Mouse (Mus musculus): ENCODE results near the gene Exoc3l. TPM values are rescaled to one million over a fixed set of nuclear protein-coding genes. Genes with fewer than 3 reads are reported as not detected.

The Exoc3l gene
- polyA plus RNA-seq, 1 experiment from 2014 or later = 11.5 TPM

DNA sequence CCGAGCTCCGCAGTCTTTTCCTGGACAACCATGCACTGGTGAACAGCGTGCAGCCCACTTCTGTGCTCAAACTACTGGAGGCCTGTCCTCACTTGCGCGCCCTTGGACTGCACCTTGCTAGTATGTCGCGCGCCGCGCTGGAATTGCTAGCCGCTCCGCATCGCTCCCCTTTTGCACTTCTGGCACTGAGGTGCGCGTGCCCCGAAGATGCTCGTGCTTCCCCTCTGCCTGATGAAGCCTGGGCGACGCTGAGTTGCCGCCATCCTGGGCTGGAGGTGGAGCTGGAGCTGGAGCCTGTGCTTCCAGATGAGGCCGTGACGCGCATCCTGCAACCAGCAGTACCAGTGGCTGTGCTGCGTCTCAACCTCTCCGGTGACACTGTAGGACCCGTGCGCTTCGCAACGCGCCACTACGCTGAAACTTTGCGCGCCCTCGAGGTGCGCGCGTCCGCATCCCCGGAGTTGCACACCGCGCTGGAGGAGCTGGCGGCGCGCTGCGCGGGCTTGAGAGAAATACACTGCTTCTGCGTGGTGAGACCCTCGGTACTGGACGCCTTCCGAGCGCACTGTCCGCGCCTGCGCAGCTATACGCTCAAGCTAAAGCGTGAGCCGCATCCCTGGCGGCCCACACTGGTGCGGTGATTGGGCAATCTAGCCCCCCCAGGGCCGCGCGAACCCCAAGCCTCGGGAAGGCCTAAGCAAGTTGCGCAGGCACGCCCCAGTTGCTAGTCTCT is 27.4 kb downstream of the Exoc3l start:
- peaks cover 5% of the 10 kb centered on the region for H3K9me3 ChIP-seq
- peak; percentile 71 for DNase-seq (ENCODE audit: extremely low spot score, low spot score)
- WGBS = under 1% methylated on average over 65 of the region's 65 CpGs

GRCm38 (mm10) chr8:105266775-105267174 is 29.1 kb downstream of the Exoc3l start:
- 7% methylated on average over 13 of the region's 13 CpGs for WGBS
- no peaks in the 10 kb centered on the region for H3K36me3 ChIP-seq (replicated peaks)
- H3K4me3 ChIP-seq = no peak overlapping the region; the same call in 1 of the 2 replicates
- peaks cover 7% of the 10 kb centered on the region for H3K9me3 ChIP-seq
- H3K27me3 ChIP-seq (ENCODE audit: poor library complexity, severe bottlenecking) = peaks cover 100% of the 10 kb centered on the region
- peaks cover 58% of the 10 kb centered on the region for H3K4me1 ChIP-seq
- H3K27ac ChIP-seq = no peak overlapping the region
- no peak for DNase-seq (ENCODE audit: extremely low spot score, low spot score)

More for the DNA sequence above, 27.4 kb downstream of the Exoc3l start:
- peak overlapping the region; percentile 57 for H3K4me3 ChIP-seq
- H3K27ac ChIP-seq = no peak overlapping the region
- H3K27me3 ChIP-seq (ENCODE audit: poor library complexity, severe bottlenecking) = peaks cover 100% of the 10 kb centered on the region
- H3K36me3 ChIP-seq (replicated peaks) = no peaks in the 10 kb centered on the region
- H3K4me1 ChIP-seq = peaks cover 59% of the 10 kb centered on the region

DNA sequence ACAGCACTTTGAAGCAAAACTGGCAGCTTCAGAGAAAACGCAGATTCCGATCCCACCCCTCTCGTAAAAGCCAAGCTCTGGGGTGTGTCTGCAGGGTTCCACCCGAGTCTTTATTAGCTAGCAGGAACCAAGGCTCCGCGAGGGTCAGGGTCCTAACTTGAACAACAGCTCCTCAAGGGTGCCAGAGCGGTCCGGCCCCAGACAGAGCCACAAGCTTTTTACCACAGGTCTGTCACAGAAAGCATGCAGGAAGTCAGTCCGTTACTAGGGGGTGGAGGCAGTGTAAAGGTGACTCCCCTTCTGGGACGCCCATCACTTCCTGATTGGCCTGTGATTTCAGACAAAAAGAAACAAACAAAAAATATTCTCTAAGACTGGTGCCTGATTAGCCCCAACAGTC is 30.8 kb downstream of the Exoc3l start:
- Histone ChIP-seq H3K27ac (no peak overlapping the region), H3K4me1 (peaks cover 43% of the 10 kb centered on the region), H3K36me3 (replicated peaks) (no peaks in the 10 kb centered on the region), H3K4me3 (peak overlapping the region; percentile 62), H3K27me3 (ENCODE audit: poor library complexity, severe bottlenecking) (peaks cover 100% of the 10 kb centered on the region), H3K9me3 (peaks cover 11% of the 10 kb centered on the region)
- no peak for DNase-seq (ENCODE audit: extremely low spot score, low spot score)
- WGBS = 16% methylated on average over 10 of the region's 10 CpGs

DNA sequence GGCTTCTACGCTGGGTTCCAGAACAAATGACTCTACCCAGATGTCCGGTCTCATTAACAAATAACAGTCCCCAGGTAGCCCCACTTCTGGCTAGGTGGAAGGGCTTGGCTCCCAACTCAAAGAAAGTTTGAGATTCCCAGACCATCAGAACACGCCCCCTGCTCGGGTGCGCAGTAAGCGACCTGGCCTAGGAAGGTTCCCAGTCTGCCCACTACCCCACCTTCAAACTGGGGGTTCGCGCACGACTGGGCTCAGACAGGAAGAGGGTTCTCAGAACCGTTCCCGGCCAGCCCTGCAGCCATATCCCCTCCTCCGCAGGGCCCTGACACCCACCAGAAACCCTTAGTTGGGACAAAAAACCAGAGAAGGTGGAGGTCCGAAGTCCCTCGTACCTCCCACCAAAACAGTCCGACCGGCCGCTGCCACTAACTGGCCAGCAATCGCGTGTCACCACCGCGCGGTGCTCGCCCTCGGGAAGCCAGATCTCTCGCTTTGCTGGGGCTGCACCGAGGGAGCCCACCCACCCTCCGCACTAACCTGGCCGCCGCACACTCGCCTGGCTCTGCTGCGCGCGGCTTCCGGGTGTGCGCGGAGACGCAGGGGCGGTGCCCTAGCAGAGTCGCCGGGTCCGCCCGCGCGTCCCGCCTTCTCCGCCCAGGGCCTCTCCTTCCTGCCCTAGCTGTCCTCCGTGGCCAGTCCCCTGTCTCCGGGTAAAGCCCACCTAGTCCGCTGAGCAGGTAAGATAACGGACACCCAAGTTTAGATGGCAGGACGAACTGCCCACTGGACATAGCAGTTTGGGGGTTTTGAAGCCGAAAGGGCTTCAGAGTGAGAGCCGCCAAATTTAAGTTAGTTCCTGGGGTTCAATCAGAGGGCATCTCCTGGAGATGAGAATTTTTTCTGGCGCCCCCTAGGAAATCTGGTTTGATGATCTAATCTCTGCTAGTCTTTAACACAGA is 31.6 kb downstream of the Exoc3l start, which contains the start of the genes Tradd and Fbxl8:
TSS of gene Tradd (minus strand) at position 586 of the 959 bp plus-strand sequence.
TSS of gene Fbxl8 (plus strand) at position 625 of the 959 bp plus-strand sequence.
- Histone ChIP-seq H3K27me3 (ENCODE audit: poor library complexity, severe bottlenecking) (peaks cover 100% of the 10 kb centered on the region), H3K4me1 (peaks cover 41% of the 10 kb centered on the region), H3K27ac (peak within 1 kb of the TSS; percentile 27; the same call in 1 of the 2 replicates), H3K36me3 (replicated peaks) (no peaks in the 10 kb centered on the region), H3K9me3 (peaks cover 11% of the 10 kb centered on the region), H3K4me3 (peak within 1 kb of the TSS; percentile 62)
- DNase-seq (ENCODE audit: extremely low spot score, low spot score) = peak; percentile 69
- WGBS = 1% methylated on average over 54 of the region's 54 CpGs

GRCm38 (mm10) chr8:105263244-105263912 is 32.5 kb downstream of the Exoc3l start:
- peak overlapping the region; percentile 62; the same call in 1 of the 2 replicates for H3K4me3 ChIP-seq
- no peak for DNase-seq (ENCODE audit: extremely low spot score, low spot score)
- no peaks in the 10 kb centered on the region for H3K36me3 ChIP-seq (replicated peaks)
- 38% methylated on average over 16 of the region's 16 CpGs for WGBS
- peaks cover 11% of the 10 kb centered on the region for H3K9me3 ChIP-seq
- peaks cover 41% of the 10 kb centered on the region for H3K4me1 ChIP-seq
- H3K27me3 ChIP-seq (ENCODE audit: poor library complexity, severe bottlenecking) = peaks cover 100% of the 10 kb centered on the region
- H3K27ac ChIP-seq = no peak overlapping the region

- peaks cover 32% of the 10 kb centered on the region for H3K4me1 ChIP-seq
- H3K4me3 ChIP-seq = no peak overlapping the region
- peaks cover 100% of the 10 kb centered on the region for H3K27me3 ChIP-seq (ENCODE audit: poor library complexity, severe bottlenecking)
- H3K36me3 ChIP-seq (replicated peaks) = no peaks in the 10 kb centered on the region
- no peak overlapping the region for H3K27ac ChIP-seq
- 84% methylated on average over 12 of the region's 12 CpGs for WGBS
- no peak for DNase-seq (ENCODE audit: extremely low spot score, low spot score)
- H3K9me3 ChIP-seq = peaks cover 10% of the 10 kb centered on the region
Measured at GRCm38 (mm10) chr8:105261326-105261980, 34.4 kb downstream of the Exoc3l start.

- Histone ChIP-seq H3K4me3 (no peak overlapping the region), H3K4me1 (peaks cover 32% of the 10 kb centered on the region), H3K36me3 (replicated peaks) (no peaks in the 10 kb centered on the region), H3K9me3 (peaks cover 6% of the 10 kb centered on the region; the same call in 1 of the 2 replicates), H3K27ac (no peak overlapping the region), H3K27me3 (ENCODE audit: poor library complexity, severe bottlenecking) (peaks cover 100% of the 10 kb centered on the region)
- WGBS = 65% methylated on average over 7 of the region's 7 CpGs
- no peak for DNase-seq (ENCODE audit: extremely low spot score, low spot score)
Measured at GRCm38 (mm10) chr8:105260371-105261099, 35.4 kb downstream of the Exoc3l start.

GRCm38 (mm10) chr8:105259721-105260320 is 36.1 kb downstream of the Exoc3l start:
- Histone ChIP-seq H3K4me3 (peak overlapping the region; percentile 52), H3K4me1 (peaks cover 34% of the 10 kb centered on the region), H3K27ac (no peak overlapping the region), H3K36me3 (replicated peaks) (no peaks in the 10 kb centered on the region), H3K9me3 (peaks cover 6% of the 10 kb centered on the region; the same call in 1 of the 2 replicates), H3K27me3 (ENCODE audit: poor library complexity, severe bottlenecking) (peaks cover 100% of the 10 kb centered on the region)
- peak; percentile 83 for DNase-seq (ENCODE audit: extremely low spot score, low spot score)
- whole genome bisulfite sequencing = 4% methylated on average over 30 of the region's 30 CpGs

DNA sequence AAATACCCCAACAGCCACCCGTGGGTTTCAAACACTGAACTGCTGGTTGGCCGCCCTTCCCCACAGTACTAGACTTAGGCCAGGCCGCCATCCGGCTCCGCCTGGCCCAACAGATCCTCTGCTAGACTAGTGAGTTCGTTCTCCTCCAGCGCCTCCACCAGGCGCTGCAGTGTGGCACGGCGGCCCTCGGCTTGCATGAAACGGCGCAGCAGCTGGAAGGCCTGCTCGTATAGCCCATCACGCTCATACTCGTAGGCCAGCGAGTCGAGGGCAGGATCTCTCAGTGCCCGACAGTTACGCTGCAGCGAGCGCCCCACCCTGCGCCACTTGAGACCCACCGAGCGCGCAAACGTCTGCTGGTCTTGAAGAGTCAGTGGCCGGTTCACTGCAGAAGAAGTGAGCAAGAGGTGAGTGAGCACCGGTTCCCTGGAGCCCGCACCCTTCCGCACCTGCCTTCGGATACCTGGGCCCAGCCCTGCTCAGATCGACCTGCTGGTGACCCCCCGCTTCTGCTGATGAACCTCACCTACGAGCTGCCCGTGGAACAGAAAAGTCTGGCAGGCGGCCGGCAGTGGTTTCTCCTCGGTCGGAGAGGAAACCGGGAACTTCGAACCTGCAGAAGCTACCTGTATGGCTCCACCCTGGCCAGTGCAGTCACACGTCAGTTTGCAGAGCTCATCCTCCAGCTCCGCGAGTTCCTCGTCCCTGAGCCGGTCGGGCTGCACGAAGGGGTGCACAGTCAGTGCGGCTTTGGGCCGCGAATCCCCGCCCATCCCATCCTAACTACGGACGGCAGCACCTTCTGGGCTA is 36.8 kb downstream of the Exoc3l start:
- 2% methylated on average over 55 of the region's 55 CpGs for WGBS
- H3K4me3 ChIP-seq = peak overlapping the region; percentile 52
- DNase-seq (ENCODE audit: extremely low spot score, low spot score) = peak; percentile 69
- no peaks in the 10 kb centered on the region for H3K36me3 ChIP-seq (replicated peaks)
- H3K27ac ChIP-seq = no peak overlapping the region
- peaks cover 34% of the 10 kb centered on the region for H3K4me1 ChIP-seq
- H3K9me3 ChIP-seq = peaks cover 6% of the 10 kb centered on the region; the same call in 1 of the 2 replicates
- peaks cover 98% of the 10 kb centered on the region for H3K27me3 ChIP-seq (ENCODE audit: poor library complexity, severe bottlenecking)

DNA sequence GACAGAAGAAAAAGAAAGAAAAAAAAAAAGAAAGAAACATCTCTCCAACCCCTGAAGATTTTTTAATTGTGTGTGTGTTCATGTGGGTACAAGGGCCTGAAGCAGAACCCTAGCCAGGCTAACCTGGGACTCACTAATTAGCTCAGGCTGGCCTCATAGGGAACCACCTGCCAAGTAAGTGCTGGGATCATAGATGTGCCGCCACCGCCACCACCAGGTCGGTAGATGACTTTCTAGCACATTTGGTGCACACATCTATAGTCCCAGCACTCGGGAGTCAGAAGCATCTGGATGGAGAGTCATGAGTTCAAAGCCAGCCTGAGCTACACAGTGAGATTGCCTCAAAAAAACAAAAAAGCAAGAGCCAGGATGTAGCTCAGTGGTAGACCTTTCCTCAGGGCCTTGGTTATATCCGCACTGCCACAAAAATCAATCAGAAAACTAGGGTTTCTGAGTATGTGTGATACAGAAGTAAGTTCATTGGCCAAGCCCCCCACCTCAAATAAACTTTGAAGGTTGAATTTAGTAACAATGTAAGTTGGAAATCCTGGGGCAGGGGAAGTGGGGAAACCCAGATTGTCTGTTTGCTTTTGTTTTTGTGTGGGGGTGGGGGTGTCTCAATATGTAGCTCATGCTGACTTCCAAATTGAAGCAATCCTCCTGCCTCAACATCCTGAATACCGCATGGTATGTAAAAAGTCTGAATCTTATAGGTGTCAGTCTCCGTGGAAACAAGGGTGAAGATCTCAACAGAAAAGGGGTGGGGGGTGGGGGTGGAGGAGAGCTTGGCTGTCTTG is 38.4 kb downstream of the Exoc3l start:
- peaks cover 37% of the 10 kb centered on the region for H3K4me1 ChIP-seq
- no peak overlapping the region for H3K4me3 ChIP-seq
- H3K36me3 ChIP-seq (replicated peaks) = peaks cover 9% of the 10 kb centered on the region
- 69% methylated on average over 7 of the region's 7 CpGs for WGBS
- DNase-seq (ENCODE audit: extremely low spot score, low spot score) = no peak
- H3K27me3 ChIP-seq (ENCODE audit: poor library complexity, severe bottlenecking) = peaks cover 88% of the 10 kb centered on the region
- H3K9me3 ChIP-seq = peaks cover 6% of the 10 kb centered on the region; the same call in 1 of the 2 replicates
- no peak overlapping the region for H3K27ac ChIP-seq
